Mouse (Mus musculus): ENCODE measurements at regions not wholly inside any gene's neighbourhood (a gene's known extent, or its start where the extent isn't known, plus 50 kb on each side); places are given as distances from the start of the nearest gene placed in this dataset.

DNA sequence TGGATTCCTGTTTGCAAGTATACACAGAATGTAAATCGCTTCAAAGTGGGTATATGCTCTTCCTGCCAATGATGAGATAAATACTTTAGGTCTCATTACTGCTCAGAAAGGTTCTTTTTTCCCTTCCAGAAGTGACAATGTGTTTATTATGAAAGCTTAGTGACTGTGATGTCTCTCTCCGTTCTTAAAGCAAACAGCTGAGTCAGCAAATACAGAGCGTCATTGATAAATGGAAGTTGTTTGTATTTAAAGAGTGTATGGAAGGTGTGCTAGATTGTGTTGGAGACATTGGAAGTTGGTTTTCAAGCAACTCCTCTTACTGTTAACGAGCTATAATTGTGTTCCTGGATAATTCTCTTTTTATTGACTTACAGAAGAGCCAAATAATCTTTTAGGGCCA is 408.0 kb downstream of the Prr30 start:
- no peak for DNase-seq (ENCODE audit: low spot score)

DNA sequence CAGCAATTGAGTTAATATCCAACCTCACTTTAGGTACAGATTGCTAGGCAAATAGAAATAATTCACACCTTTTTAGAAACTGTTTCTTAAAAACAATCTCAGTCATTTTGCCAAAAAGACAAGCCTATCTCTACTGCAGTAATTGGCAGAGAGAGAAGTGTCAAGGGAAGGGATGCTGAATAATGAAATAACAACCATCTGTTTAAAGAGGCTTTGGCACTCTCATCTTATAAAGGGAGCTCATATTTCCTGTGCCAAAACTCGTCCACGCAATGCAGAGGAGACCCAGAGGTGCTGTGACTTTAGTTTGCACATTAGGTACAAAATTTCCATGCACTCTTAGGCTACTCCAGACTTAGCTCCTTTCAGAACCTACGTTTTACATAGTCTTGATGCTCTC is 418.2 kb downstream of the Prr30 start:
- DNase-seq (ENCODE audit: low spot score), result no peak

- DNase-seq (ENCODE audit: low spot score), result peak; percentile 19
Measured at GRCm38 (mm10) chr14:100753951-100754350, 446.2 kb downstream of the Prr30 start.

DNA sequence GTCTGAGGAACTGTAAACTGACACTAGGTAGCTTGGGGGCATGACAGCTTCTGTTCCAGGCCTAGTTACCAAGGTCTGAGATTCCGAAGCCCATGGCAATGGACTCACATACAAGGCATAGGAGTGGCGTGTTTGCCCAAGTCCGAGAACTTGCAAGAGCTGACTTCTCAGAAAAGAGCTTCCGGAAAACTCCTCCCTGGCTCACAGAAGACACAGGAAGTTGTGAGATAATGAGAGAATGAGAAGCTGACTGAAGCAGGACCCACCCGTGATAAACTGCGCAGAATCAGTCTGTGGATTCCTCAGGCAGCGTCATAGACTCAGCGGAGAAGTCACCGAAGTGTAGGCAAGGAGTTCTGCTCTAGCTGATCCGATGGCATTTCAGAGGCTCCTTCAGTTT is 447.4 kb downstream of the Prr30 start:
- DNase-seq (ENCODE audit: low spot score), result no peak

DNA sequence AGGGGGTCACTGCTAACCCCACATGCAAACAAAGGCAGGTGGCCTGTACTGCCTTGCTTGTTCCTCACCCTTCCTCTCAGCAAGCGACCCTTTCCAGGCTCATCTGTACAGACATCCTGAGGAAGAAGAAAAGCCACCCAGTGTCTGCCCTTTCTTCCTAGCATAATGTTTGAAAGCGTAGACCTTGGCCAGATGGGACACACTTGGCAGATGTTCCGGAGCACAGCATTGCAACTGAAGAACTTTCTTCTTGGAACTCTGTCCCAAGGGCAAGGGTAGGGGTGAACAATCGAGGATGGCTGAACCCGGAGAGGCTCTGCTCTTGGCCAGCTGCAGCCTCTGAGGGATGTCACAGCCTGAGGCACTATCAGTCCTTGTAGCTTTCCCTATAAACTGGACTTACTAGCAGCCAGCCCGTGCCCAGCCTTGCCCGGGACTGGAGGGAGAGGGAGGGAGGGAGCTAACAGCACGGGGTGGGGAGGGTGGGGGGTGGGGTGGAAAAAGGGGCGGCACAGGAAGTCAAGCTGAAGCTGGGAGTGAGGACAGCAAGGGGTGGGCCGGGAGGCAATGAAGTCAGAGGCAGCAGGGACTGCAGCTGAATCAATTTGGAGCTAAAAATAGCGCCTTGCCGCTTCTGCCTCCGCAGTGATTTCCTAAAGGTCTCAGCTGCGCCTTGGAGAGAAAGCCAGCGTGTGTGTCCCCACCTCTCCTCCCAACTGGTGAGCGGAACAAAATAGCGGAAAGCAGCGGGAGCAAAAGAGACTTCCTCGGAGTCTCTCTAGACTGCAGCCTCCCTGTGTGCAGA is 450.2 kb downstream of the Prr30 start:
- peak; percentile 71 for DNase-seq (ENCODE audit: low spot score)

GRCm38 (mm10) chr14:100735276-100735675 is 450.8 kb upstream of the Klf12 start:
- no peak for DNase-seq (ENCODE audit: low spot score)

DNA sequence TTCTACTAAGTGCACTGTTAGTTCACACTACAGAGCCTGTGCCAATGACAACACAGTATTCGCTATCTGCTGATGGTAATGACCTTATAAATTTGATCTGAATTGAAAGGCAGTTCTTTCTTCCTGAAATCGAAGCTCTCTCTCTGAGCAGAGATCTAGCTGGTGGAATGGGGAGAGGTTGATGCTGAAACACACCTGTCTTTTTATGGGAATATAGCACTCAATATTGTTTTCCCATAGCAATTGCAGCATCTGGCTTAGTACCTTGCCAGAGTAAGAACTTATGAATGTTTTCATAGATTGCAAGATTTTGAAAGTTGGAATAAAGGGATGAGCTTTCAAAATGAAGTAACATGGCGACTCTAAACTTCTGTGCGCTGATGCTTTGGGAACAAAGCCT is 444.0 kb upstream of the Klf12 start:
- no peak for DNase-seq (ENCODE audit: low spot score)

GRCm38 (mm10) chr14:100727701-100728100 is 443.2 kb upstream of the Klf12 start:
- DNase-seq (ENCODE audit: low spot score), result no peak

GRCm38 (mm10) chr14:100724962-100725361 is 440.5 kb upstream of the Klf12 start:
- no peak for DNase-seq (ENCODE audit: low spot score)

GRCm38 (mm10) chr14:100720667-100721066 is 436.2 kb upstream of the Klf12 start:
- no peak for DNase-seq (ENCODE audit: low spot score)

GRCm38 (mm10) chr14:100714952-100715351 is 430.5 kb upstream of the Klf12 start:
- no peak for DNase-seq (ENCODE audit: low spot score)

DNA sequence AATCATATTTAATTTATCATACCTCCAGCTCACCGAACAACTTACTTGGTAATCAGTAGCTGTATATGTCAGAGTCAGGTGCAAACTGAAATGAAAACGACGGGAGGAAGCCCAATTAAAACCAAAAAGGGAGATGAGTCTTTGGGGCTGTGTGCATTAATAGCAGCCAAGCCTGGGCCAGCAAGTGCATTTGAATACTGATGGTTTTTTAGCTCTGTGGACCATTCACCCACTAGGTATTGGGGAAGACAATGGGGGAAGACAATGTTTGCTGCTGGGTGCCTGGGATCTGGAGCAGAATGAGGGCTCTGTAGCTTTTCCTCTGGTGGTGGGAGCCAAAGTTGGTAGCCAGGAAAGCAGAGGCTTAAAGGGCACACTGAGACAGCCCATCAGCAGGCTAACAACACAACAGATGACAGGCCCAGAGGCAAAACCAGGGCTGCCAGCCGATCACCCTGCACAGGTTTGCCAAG is 429.6 kb upstream of the Klf12 start:
- no peak for DNase-seq (ENCODE audit: low spot score)

DNA sequence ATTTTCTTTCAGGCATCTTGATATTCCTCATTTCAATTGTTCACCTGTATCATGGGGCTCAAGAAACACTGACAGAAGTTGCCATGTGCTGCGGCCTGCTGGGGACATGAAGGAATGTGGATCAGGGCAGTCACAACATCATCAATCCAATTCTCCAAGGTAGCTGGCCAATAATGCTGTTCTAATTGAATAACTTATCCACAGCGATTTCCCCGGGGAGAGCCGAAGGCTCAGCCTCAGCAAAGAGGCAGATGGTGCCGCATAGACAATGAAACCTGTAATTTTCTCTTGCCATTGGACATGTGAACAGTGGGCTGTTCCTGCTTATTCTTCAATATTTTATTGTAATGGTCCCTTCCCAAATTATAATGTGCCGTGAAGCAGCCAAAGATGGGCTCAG is 429.1 kb upstream of the Klf12 start:
- DNase-seq (ENCODE audit: low spot score), result no peak

DNA sequence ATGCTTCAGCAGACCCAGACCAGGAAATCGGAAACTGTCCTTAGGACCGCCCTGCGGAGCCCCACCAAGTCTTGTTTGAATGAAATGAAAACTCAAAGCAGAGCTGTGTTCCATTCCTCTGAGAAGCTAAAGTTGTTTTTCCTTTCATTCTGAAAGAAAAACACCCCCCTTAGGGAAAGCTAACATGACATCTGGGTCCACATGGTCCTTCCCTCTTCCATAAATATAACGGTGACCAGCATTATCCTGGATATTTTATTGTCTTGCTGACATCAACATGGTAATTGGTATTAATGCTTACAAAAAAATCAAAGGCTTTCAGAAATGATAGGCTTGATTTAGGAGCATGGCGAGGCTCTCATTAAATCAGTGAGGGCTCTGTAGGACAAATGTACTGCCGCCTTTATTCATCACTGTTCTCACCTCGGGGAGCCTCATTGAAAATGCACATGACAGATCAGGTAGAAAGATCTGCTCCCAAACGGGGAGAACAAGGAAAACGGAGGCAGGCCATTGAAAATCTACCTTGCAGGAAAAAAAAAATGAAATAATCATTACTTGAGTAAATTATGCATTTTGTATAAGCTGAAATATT is 381.0 kb upstream of the Klf12 start:
- no peak for DNase-seq (ENCODE audit: low spot score)

DNA sequence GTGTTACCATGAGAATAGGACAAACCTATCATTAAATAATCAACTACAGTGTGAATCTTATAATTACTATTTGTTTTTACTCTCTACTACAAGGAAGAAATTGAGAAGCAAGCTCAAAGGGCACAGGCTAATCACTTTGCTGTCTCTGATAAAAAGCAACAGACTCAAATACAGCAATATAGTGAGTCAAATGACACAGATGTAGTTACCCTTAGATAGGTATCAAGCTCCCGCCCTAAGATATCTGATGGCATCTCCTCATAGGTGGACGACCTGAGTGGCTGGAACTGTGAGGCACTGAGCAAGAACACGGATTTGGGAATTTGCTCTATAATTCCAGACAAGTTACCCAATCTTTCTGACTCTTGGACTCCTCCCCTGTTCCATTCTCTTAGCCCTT is 379.7 kb upstream of the Klf12 start:
- no peak for DNase-seq (ENCODE audit: low spot score)

DNA sequence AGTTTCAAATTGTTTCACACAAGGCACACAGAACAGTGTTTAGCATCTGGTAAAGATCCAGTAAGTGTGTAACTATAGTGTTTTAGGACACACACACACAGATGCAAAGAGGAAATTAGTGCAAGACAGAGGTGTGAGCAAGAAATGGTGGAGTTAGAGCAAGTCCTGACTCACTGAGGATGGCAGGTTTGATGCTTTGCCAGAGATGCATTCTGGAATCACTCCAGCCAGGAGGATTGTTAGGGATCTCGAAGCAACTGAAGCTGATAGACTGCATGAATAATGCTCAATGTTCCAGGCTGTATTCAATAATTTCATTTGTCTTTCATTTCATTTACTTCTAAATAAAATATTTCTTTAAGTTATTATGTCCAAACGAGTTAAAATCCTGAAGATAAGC is 357.6 kb upstream of the Klf12 start:
- no peak for DNase-seq (ENCODE audit: low spot score)

DNA sequence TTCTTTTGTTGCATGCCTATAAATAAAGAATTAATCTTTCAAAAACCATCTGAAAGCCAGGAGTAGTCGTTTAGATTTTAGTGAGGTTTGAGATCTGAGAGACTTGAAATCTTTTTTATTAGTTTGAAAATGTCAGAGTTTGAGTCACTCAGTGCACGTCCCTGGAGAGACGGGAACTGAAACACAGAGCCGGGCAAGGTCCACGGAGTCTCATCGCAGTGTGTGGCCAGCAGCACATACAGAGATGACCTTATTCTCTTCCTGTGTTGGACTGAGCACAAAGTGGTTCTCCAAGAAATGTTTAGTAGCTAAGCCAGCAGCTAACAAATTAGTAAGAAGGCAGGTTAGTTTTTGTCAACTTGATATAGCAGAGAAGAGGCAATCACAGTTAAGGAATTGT is 350.0 kb upstream of the Klf12 start:
- no peak for DNase-seq (ENCODE audit: low spot score)

DNA sequence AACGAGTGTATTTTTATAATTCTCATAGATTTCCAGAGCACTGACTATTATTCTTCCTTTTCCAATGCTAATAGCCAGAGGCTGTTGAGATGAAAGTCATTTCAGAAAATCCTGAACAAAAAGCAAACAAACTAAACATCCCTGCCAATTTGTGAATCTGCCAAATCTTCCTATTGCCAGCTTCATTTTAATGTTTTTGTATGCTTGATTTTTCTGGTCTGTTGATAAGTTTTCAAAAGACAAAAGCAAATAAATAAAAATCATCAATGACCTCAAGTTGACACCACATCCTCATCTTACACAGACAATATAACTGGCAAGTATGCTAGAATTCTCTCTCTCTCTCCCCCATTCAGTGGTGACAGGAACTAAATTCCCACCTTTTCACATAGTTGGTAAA is 347.2 kb upstream of the Klf12 start:
- DNase-seq (ENCODE audit: low spot score), result no peak

- no peak for DNase-seq (ENCODE audit: low spot score)
Measured at GRCm38 (mm10) chr14:100630197-100630596, 345.7 kb upstream of the Klf12 start.

DNA sequence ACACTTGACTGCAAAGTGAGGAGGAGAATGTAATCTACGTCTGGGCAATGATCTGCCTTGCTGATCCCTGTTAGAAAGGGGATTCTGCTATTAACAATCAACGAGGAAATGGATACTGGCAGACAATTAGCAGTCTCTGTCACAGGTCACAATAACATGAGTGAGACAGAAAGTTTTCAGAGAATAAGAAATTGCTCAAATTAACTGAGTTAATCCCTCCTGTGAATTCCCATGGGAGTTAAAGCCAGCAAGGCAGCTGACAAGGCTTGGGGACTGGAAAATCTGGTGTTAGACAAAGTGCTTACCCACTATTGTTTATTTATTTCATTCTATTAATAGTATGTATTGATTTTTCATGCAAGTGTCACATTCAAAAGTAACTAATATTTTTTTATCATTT is 343.0 kb upstream of the Klf12 start:
- DNase-seq (ENCODE audit: low spot score), result no peak

DNA sequence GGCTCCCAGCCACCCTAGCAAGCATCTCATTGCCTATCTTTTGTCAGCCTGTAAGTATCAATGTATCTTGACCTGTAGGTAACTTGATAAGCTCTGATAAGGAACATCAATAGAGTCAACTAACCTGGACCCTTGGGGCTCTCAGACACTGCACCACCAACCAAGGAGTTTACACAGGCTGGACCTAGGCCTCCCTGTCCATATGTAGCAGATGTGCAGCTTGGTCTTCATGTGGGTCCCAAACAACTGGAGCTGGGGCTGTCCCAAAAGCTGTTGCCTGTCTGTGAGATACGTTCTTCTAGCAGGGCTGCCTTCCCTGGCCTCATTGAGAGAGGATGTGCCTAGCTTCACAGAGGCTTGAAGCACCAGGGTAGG is 335.2 kb upstream of the Klf12 start:
- DNase-seq (ENCODE audit: low spot score), result no peak

- DNase-seq (ENCODE audit: low spot score), result no peak
Measured at GRCm38 (mm10) chr14:100618793-100619655, 334.5 kb upstream of the Klf12 start.

Measured in ovary, postnatal 36 days (tissue).